Mouse (Mus musculus): ENCODE measurements at regions not wholly inside any gene's neighbourhood (a gene's known extent, or its start where the extent isn't known, plus 50 kb on each side); places are given as distances from the start of the nearest gene placed in this dataset.

- TF ChIP-seq TAL1 (IDR thresholded peaks at IDR 0.05; ENCODE audit: low read length): no peak
- no peak for TF ChIP-seq GATA1 (IDR thresholded peaks at IDR 0.05; ENCODE audit: low read length)
Observed at GRCm38 (mm10) chr2:71673087-71673920, 72.1 kb upstream of the Itga6 start.

Measured in erythroblast, embryonic 14.5 days (primary cell).